ENCODE assay signal across 33 mouse cellular contexts in the genomic region with DNA sequence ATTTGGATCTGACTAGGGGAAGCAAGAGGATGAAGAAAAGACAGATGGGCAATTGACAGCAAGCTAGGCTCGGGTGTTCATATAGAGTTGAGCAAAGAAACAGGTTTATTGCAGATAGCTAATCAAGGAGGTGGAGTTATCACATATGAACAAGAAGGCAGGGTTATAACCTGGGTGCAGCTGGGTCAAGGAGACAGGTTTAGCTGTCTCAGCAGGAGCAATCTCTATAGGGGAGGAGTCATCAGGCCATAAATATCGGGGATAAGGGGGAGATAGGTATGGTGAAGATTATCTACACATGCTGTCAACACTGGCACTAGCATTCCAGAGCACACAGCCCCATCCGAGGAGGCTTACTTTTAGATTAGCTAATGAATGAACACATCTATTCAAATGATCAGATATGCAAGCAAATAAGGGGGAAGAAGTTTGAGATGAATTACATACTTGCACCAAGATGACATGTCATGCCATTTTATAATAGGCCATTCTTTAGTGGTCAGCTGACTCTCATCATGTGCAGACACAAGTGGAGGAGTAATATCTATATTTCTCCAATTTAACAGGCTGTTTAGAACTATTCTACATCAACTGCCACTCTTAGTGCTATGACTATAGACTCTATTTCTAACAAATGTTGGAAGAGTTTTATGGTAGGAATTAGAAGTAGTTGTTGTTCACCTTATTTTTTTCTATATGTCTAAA.
"Had no signal": no experiment of that assay in that cellular context is flagged by ENCODE, and none has a peak within 500 bp of the region (broad histone marks: within the 10 kb centered on the region; RNA-seq: fewer than 3 reads in every experiment).

No protein-coding gene starts in this region.

- ATAC-seq: hindbrain, embryonic 16.5 days; hindbrain, postnatal 0 days; inflammation-experienced regulatory T-cells, adult 6 months had no signal

- H3K36me3 ChIP-seq: heart, embryonic 10.5 days; heart, embryonic 12.5 days; heart, embryonic 13.5 days; heart, embryonic 15.5 days; hindbrain, embryonic 10.5 days; hindbrain, embryonic 12.5 days; hindbrain, embryonic 13.5 days; hindbrain, embryonic 15.5 days; kidney, embryonic 15.5 days had no signal

- DNase-seq: heart, postnatal 10 days; heart, postnatal 14 days; heart, postnatal 36 days; heart, postnatal 4 days; kidney, adult 11 months; kidney, adult 18-20 months; kidney, adult 2 months; kidney, adult 8-10 months; kidney, adult 9 months; kidney, postnatal 10 days; kidney, postnatal 14 days; kidney, postnatal 25 days; kidney, postnatal 36 days; kidney, postnatal 4 days; layer of hippocampus, adult 9-11 months; layer of hippocampus, postnatal 36 days had no signal

- H3K4me3 ChIP-seq: heart, embryonic 10.5 days; heart, embryonic 12.5 days; heart, embryonic 13.5 days; heart, embryonic 15.5 days; hindbrain, embryonic 10.5 days; hindbrain, embryonic 12.5 days; hindbrain, embryonic 13.5 days; hindbrain, embryonic 15.5 days; kidney, embryonic 15.5 days; layer of hippocampus, adult 2 months; left cerebral cortex, adult 2 months had no signal

- H3K9me3 ChIP-seq: heart, embryonic 10.5 days; heart, embryonic 12.5 days; heart, embryonic 13.5 days; heart, embryonic 15.5 days; hindbrain, embryonic 10.5 days; hindbrain, embryonic 12.5 days; hindbrain, embryonic 13.5 days; hindbrain, embryonic 15.5 days; kidney, embryonic 15.5 days had no signal

- H3K27ac ChIP-seq: heart, embryonic 10.5 days; heart, embryonic 13.5 days; heart, embryonic 15.5 days; hindbrain, embryonic 10.5 days; hindbrain, embryonic 12.5 days; hindbrain, embryonic 13.5 days; hindbrain, embryonic 14.5 days; hindbrain, embryonic 15.5 days; hindbrain, postnatal 0 days; kidney, embryonic 15.5 days; kidney, postnatal 0 days; layer of hippocampus, adult 2 months; left cerebral cortex, adult 2 months had no signal

- H3K9ac ChIP-seq: heart, embryonic 12.5 days; heart, embryonic 13.5 days; heart, embryonic 15.5 days; hindbrain, embryonic 12.5 days; hindbrain, embryonic 13.5 days; hindbrain, embryonic 14.5 days; hindbrain, embryonic 15.5 days; kidney, embryonic 15.5 days had no signal

- H3K27me3 ChIP-seq: heart, embryonic 12.5 days; heart, embryonic 13.5 days; heart, embryonic 15.5 days; hindbrain, embryonic 12.5 days; hindbrain, embryonic 13.5 days; hindbrain, embryonic 15.5 days; kidney, embryonic 15.5 days had no signal

- H3K4me1 ChIP-seq: heart, embryonic 15.5 days; hindbrain, embryonic 10.5 days; hindbrain, embryonic 12.5 days; hindbrain, embryonic 13.5 days; hindbrain, embryonic 15.5 days; kidney, embryonic 15.5 days had no signal

- H3K4me2 ChIP-seq: heart, embryonic 11.5 days; heart, embryonic 12.5 days; heart, embryonic 13.5 days; heart, embryonic 15.5 days; hindbrain, embryonic 12.5 days; hindbrain, embryonic 13.5 days; hindbrain, embryonic 14.5 days; hindbrain, embryonic 15.5 days; kidney, embryonic 15.5 days had no signal
